In the genomic region with DNA sequence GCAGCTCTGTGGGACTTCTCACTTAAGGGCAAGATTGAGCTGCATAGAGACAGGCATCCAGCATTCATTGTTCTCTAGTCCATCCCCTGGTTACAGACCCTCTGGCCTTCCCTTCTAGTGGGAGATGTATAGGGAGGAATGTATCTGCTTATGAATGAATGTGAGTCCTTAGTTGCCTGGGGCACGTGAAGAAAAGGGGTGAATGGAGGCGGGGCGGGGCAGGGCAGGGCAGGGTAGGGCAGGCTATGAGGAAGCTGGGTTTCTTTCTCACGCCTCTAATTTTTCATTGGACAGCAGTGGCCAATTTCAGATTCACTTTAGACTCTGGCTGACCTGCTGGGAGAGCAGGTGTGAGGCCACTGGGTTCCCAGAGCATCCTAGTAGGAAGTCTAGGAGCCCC, we compare ENCODE assay signal across 13 mouse cellular contexts. TPM values are rescaled to one million over a fixed set of nuclear protein-coding genes. Genes with fewer than 3 reads are reported as not detected.
DNase-seq lines count a peak whose midpoint lies in the region; ATAC-seq and TF ChIP-seq lines count a peak whose summit lies in the region.
"Had no signal": no experiment of that assay in that cellular context is flagged by ENCODE, and none has a peak within 500 bp of the region (broad histone marks: within the 10 kb centered on the region; RNA-seq: fewer than 3 reads in every experiment).

No protein-coding gene starts in this region.

- no peaks in the 10 kb centered on the region for H3K36me3 ChIP-seq in kidney, embryonic 15.5 days
- H3K36me3 ChIP-seq in hindbrain, embryonic 14.5 days (replicated peaks; ENCODE audit: control insufficient read depth, insufficient read depth) = no peaks in the 10 kb centered on the region
- H3K36me3 ChIP-seq in midbrain, embryonic 12.5 days = no peaks in the 10 kb centered on the region
- no peaks in the 10 kb centered on the region for H3K36me3 ChIP-seq in stomach, postnatal 0 days (ENCODE audit: control insufficient read depth, insufficient read depth, low read length)
- no peaks in the 10 kb centered on the region for H3K36me3 ChIP-seq in embryonic facial prominence, embryonic 10.5 days (replicated peaks)
- H3K36me3 ChIP-seq: G1E had no signal

- H3K27me3 ChIP-seq in kidney, embryonic 15.5 days = peaks cover 24% of the 10 kb centered on the region
- H3K27me3 ChIP-seq in hindbrain, embryonic 14.5 days (ENCODE audit: control insufficient read depth, insufficient read depth, low read length) = peaks cover 24% of the 10 kb centered on the region
- H3K27me3 ChIP-seq in midbrain, embryonic 12.5 days = peaks cover 33% of the 10 kb centered on the region
- H3K27me3 ChIP-seq in stomach, postnatal 0 days (ENCODE audit: control insufficient read depth, insufficient read depth, low read length) = peaks cover 3% of the 10 kb centered on the region; the same call in 1 of the 2 replicates
- peaks cover 42% of the 10 kb centered on the region for H3K27me3 ChIP-seq in embryonic facial prominence, embryonic 10.5 days (replicated peaks; ENCODE audit: low read depth, poor library complexity, severe bottlenecking)

- no peak for DNase-seq in kidney, postnatal 14 days
- DNase-seq in hindbrain, embryonic 14.5 days (ENCODE audit: low spot score) = no peak
- peak; percentile 61 for DNase-seq in stomach, postnatal 0 days (ENCODE audit: low spot score)
- DNase-seq in embryo, embryonic 10 days (ENCODE audit: low spot score) = no peak
- no peak for DNase-seq in embryonic facial prominence, embryonic 10.5 days (ENCODE audit: low spot score)
- DNase-seq: B cell, adult 2 months; kidney, adult 9 months; right cerebral cortex, adult 18-20 months; thymus, postnatal 14 days had no signal

- ATAC-seq in kidney, embryonic 15.5 days (replicated peaks; ENCODE audit: low FRiP score) = peak; percentile 12; the same call in 1 of the 2 replicates
- 0 out of 2 replicates have a peak, but pooled peaks have one; percentile 3 for ATAC-seq in hindbrain, embryonic 14.5 days (ENCODE audit: low FRiP score)
- 0 out of 2 replicates have a peak, but pooled peaks have one; percentile 21 for ATAC-seq in midbrain, embryonic 12.5 days (ENCODE audit: low FRiP score, low read depth)
- peak; percentile 47; the same call in 1 of the 2 replicates for ATAC-seq in stomach, postnatal 0 days (ENCODE audit: low FRiP score, low TSS enrichment)
- ATAC-seq in frontal cortex, adult (ENCODE audit: low TSS enrichment) = no peak

- H3K4me2 ChIP-seq in kidney, embryonic 15.5 days = peak overlapping the region; percentile 75
- peak overlapping the region; percentile 90 for H3K4me2 ChIP-seq in hindbrain, embryonic 14.5 days (replicated peaks)
- peak overlapping the region; percentile 67 for H3K4me2 ChIP-seq in midbrain, embryonic 12.5 days (replicated peaks)
- H3K4me2 ChIP-seq in stomach, postnatal 0 days (replicated peaks; ENCODE audit: low read depth) = no peak overlapping the region

- H3K9ac ChIP-seq in kidney, embryonic 15.5 days = no peak overlapping the region
- peak overlapping the region; percentile 68; the same call in 1 of the 2 replicates for H3K9ac ChIP-seq in hindbrain, embryonic 14.5 days
- no peak overlapping the region for H3K9ac ChIP-seq in midbrain, embryonic 12.5 days (replicated peaks)
- H3K9ac ChIP-seq in stomach, postnatal 0 days (ENCODE audit: low read length) = no peak overlapping the region

- no peak for TF ChIP-seq EP300 in stomach, postnatal 0 days (optimal IDR thresholded peaks at IDR 0.05)

- WGBS in kidney, embryonic 15.5 days = 46% methylated on average over 4 of the region's 4 CpGs
- WGBS in hindbrain, embryonic 14.5 days = 33% methylated on average over 4 of the region's 4 CpGs
- 39% methylated on average over 4 of the region's 4 CpGs for WGBS in midbrain, embryonic 12.5 days
- 49% methylated on average over 4 of the region's 4 CpGs for WGBS in stomach, postnatal 0 days
- 50% methylated on average over 4 of the region's 4 CpGs for WGBS in embryonic facial prominence, embryonic 10.5 days

- H3K9me3 ChIP-seq in kidney, embryonic 15.5 days (replicated peaks) = no peaks in the 10 kb centered on the region
- no peaks in the 10 kb centered on the region for H3K9me3 ChIP-seq in hindbrain, embryonic 14.5 days (ENCODE audit: control insufficient read depth, low read length)
- H3K9me3 ChIP-seq in midbrain, embryonic 12.5 days = no peaks in the 10 kb centered on the region
- no peaks in the 10 kb centered on the region for H3K9me3 ChIP-seq in stomach, postnatal 0 days (ENCODE audit: control insufficient read depth, low read length)
- H3K9me3 ChIP-seq in embryonic facial prominence, embryonic 10.5 days = no peaks in the 10 kb centered on the region

- no peak for TF ChIP-seq CTCF in stomach, postnatal 0 days (IDR thresholded peaks at IDR 0.05; ENCODE audit: low read depth)

- no peak overlapping the region for H3K27ac ChIP-seq in kidney, embryonic 15.5 days
- no peak overlapping the region for H3K27ac ChIP-seq in hindbrain, embryonic 14.5 days
- H3K27ac ChIP-seq in midbrain, embryonic 12.5 days (replicated peaks) = no peak overlapping the region
- no peak overlapping the region for H3K27ac ChIP-seq in stomach, postnatal 0 days (replicated peaks)
- no peak overlapping the region for H3K27ac ChIP-seq in embryonic facial prominence, embryonic 10.5 days (replicated peaks)

- peaks cover 27% of the 10 kb centered on the region for H3K4me1 ChIP-seq in kidney, embryonic 15.5 days
- H3K4me1 ChIP-seq in hindbrain, embryonic 14.5 days (replicated peaks; ENCODE audit: control insufficient read depth, insufficient read depth, low read length) = 0 out of 2 replicates have a peak, but pooled peaks cover 8% of the 10 kb centered on the region
- peaks cover 11% of the 10 kb centered on the region for H3K4me1 ChIP-seq in midbrain, embryonic 12.5 days
- no peaks in the 10 kb centered on the region for H3K4me1 ChIP-seq in stomach, postnatal 0 days (replicated peaks; ENCODE audit: control insufficient read depth, insufficient read depth)
- H3K4me1 ChIP-seq in embryonic facial prominence, embryonic 10.5 days = peaks cover 16% of the 10 kb centered on the region

- H3K4me3 ChIP-seq in kidney, embryonic 15.5 days (replicated peaks) = peak overlapping the region; percentile 53
- peak overlapping the region; percentile 51 for H3K4me3 ChIP-seq in hindbrain, embryonic 14.5 days (replicated peaks; ENCODE audit: low read length)
- no peak overlapping the region for H3K4me3 ChIP-seq in midbrain, embryonic 12.5 days
- no peak overlapping the region for H3K4me3 ChIP-seq in stomach, postnatal 0 days (ENCODE audit: low read depth, low read length)
- H3K4me3 ChIP-seq in embryonic facial prominence, embryonic 10.5 days = no peak overlapping the region

RNA-seq across cellular contexts. Expression of gene Adamts16, which starts 0.5 kb away (rescaled TPM):
- 14.5 and 15.2 TPM in 2 replicates for polyA plus RNA-seq in kidney, embryonic 15.5 days (2015; fragmentation: Nextera tagmentation; extraction: Ambion mirVana)
- polyA plus RNA-seq in hindbrain, embryonic 14.5 days (2014; fragmentation: Nextera tagmentation; extraction: Ambion mirVana) = 3.2 and 5.0 TPM in 2 replicates
- polyA plus RNA-seq in midbrain, embryonic 12.5 days (2016; fragmentation: Nextera tagmentation; extraction: Ambion mirVana) = 0.79 and 0.94 TPM in 2 replicates
- 0.69 and 0.75 TPM in 2 replicates for polyA plus RNA-seq in stomach, postnatal 0 days (2015; fragmentation: Nextera tagmentation; extraction: Ambion mirVana)
- 0.33 and 0.36 TPM in 2 replicates for polyA plus RNA-seq in embryonic facial prominence, embryonic 10.5 days (2016; fragmentation: Nextera tagmentation; extraction: Ambion mirVana)
- polyA plus RNA-seq: G1E had no signal

Comparison
In these comparisons a context has a peak if more than half of its experiments do, and no peak if none do; other contexts are left out.
1. H3K4me3 ChIP-seq: peak in kidney, embryonic 15.5 days (single experiment) and hindbrain, embryonic 14.5 days (single experiment); none in midbrain, embryonic 12.5 days (single experiment), stomach, postnatal 0 days (single experiment) and embryonic facial prominence, embryonic 10.5 days (single experiment).